In genomic region chr2:152166257-152166656, GRCm38 (mm10) we compare ENCODE assay signal across 30 mouse cellular contexts. TPM values are rescaled to one million over a fixed set of nuclear protein-coding genes. Genes with fewer than 3 reads are reported as not detected.
"Had no signal": no experiment of that assay in that cellular context is flagged by ENCODE, and none has a peak within 500 bp of the region (broad histone marks: within the 10 kb centered on the region; RNA-seq: fewer than 3 reads in every experiment).

No protein-coding gene starts in this region.

- H3K27ac ChIP-seq: heart, embryonic 13.5 days; heart, embryonic 15.5 days; hindbrain, embryonic 10.5 days; hindbrain, embryonic 12.5 days; hindbrain, embryonic 13.5 days; hindbrain, embryonic 14.5 days; hindbrain, embryonic 15.5 days; hindbrain, postnatal 0 days; intestine, embryonic 15.5 days; kidney, embryonic 15.5 days; kidney, postnatal 0 days; left cerebral cortex, adult 2 months had no signal

- H3K9me3 ChIP-seq: heart, embryonic 12.5 days; heart, embryonic 13.5 days; heart, embryonic 15.5 days; hindbrain, embryonic 10.5 days; hindbrain, embryonic 13.5 days; hindbrain, embryonic 15.5 days; intestine, embryonic 15.5 days; kidney, embryonic 15.5 days had no signal

- H3K4me1 ChIP-seq: intestine, embryonic 15.5 days had no signal

- H3K9ac ChIP-seq: heart, embryonic 12.5 days; heart, embryonic 13.5 days; heart, embryonic 15.5 days; hindbrain, embryonic 12.5 days; hindbrain, embryonic 13.5 days; hindbrain, embryonic 14.5 days; hindbrain, embryonic 15.5 days; intestine, embryonic 15.5 days; kidney, embryonic 15.5 days had no signal

- H3K4me3 ChIP-seq: heart, embryonic 12.5 days; heart, embryonic 13.5 days; heart, embryonic 15.5 days; hindbrain, embryonic 10.5 days; hindbrain, embryonic 12.5 days; hindbrain, embryonic 13.5 days; hindbrain, embryonic 15.5 days; intestine, embryonic 15.5 days; kidney, embryonic 15.5 days; layer of hippocampus, adult 2 months; left cerebral cortex, adult 2 months had no signal

- H3K36me3 ChIP-seq: heart, embryonic 12.5 days; heart, embryonic 13.5 days; heart, embryonic 15.5 days; hindbrain, embryonic 10.5 days; hindbrain, embryonic 12.5 days; hindbrain, embryonic 13.5 days; hindbrain, embryonic 15.5 days; intestine, embryonic 15.5 days; kidney, embryonic 15.5 days had no signal

- DNase-seq: heart, postnatal 10 days; heart, postnatal 14 days; heart, postnatal 4 days; kidney, adult 11 months; kidney, adult 18-20 months; kidney, adult 2 months; kidney, adult 8-10 months; kidney, adult 9 months; kidney, postnatal 10 days; kidney, postnatal 14 days; kidney, postnatal 25 days; kidney, postnatal 36 days; kidney, postnatal 4 days; layer of hippocampus, adult 9-11 months; layer of hippocampus, postnatal 36 days had no signal

- H3K27me3 ChIP-seq: heart, embryonic 12.5 days; heart, embryonic 13.5 days; heart, embryonic 15.5 days; hindbrain, embryonic 12.5 days; hindbrain, embryonic 13.5 days; hindbrain, embryonic 15.5 days; intestine, embryonic 15.5 days; kidney, embryonic 15.5 days had no signal

RNA-seq across cellular contexts. Expression of gene Tcf15, which starts 22.9 kb away (rescaled TPM):
- polyA plus RNA-seq: inflammation-experienced regulatory T-cells, adult 6 months had no signal
